Mouse (Mus musculus): ENCODE data around the gene Fermt3.

Fermt3 gene

DNA sequence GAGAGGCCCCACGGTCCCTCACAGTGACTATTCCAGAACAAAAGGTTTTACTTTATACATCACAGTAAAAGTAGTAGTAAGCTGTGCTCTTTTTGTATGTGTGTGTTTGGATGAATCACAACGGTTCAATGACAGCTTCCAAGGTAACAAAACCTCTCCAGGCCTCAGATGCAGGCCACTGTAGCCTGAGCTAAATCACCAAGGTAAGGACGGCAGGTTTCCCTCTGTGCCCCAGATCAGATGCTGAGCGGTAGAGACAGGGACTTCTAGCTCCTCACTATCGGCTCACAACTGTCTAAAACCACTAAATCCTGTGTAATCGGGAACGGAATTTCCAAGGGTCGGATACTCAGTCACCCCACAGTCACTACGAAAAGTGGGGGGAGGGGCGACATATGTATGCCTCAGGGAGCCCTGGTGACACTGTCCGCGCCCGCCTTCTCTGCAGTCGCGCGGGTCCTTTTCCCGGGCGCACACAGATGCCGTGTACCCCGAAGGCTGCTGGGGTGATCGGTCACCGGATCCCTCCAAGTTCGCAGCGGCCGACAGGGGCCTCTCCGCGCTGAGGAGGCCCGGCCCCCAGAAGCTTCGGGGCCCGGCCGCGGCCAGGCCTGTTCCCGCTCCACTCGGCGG, 19.9 kb upstream of the Fermt3 start:
- DNase-seq: peak; percentile 82 to 86

DNA sequence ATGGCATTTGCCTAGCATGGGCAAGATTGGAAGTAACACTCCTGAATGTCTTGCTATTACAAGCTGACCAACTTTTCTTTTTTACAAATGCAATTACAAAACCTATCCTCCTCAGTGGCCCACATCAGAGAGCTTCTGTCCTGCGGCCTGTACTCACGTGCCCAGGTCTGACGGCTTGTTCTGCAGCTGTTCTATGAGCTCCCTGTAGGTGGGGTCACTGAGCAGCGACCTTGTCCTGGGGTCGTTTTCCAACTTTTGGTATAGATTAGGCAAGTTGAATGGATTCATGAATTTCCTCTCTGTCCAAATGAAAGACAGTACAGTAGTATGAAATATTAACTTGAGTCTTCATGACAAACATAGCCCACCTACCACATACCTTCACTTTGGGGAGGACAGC, 14.7 kb upstream of the Fermt3 start:
- DNase-seq: no peak

DNA sequence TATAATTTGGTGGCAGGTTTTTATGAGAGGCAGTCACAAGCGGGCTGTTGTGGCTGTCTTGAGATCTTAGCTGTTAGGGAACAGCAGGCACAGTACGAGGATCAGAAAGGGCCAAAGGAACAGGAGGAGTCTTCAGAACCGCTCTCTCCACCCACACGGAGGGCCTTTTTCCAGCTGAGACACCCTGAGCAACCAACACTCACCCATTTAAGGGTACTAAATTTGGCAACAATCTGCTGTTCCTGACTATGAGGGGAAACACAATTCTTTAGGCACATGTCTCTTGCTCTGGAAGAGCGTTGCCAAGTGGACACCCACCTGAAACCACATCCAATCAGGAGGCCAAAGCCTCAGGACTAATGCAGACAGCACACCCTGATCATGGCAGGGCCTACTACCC, 10.3 kb upstream of the Fermt3 start:
- no peak for DNase-seq

DNA sequence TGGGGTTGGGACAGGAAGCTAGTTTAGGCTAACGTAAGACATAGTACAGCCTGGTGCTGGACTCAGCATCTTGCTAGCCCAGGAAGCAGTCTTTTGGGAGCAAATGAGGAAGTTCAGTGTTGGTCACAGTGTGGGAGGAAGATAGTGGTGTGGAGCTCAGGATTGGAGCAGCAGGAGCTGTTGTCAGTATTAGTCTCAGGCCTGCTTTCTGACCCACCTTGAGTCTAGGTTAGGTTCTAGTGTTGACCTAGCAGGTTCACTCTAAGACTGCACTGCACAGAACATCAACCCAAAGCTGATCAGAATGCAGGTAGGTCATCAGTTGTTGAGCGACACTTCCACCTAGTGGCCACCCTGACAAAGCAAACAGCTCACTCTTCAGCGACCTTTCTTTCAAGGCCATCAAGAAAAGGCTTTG, 964 bp upstream of the Fermt3 start:
- DNase-seq: peak; percentile 80 to 83

DNA sequence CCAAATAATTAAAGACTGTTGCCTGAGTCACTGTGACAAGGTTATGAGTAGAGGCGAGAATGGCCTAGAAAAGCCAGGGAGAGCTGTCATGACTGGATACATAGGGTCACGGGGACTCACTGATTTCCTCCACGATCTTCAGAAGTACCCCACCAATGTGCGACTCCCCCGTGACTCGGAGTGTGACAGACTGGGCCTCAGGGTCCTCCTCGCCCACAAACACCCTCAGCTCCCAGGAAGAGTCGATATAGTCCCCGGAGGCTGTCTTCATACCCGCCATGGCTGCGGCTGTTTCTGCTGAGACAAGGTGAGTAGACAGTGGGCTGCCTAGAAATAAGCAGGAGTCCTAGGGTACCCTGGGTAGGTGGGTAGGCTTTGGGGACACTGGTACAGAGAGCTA, 723 bp downstream of the Fermt3 start:
- no peak for DNase-seq

DNA sequence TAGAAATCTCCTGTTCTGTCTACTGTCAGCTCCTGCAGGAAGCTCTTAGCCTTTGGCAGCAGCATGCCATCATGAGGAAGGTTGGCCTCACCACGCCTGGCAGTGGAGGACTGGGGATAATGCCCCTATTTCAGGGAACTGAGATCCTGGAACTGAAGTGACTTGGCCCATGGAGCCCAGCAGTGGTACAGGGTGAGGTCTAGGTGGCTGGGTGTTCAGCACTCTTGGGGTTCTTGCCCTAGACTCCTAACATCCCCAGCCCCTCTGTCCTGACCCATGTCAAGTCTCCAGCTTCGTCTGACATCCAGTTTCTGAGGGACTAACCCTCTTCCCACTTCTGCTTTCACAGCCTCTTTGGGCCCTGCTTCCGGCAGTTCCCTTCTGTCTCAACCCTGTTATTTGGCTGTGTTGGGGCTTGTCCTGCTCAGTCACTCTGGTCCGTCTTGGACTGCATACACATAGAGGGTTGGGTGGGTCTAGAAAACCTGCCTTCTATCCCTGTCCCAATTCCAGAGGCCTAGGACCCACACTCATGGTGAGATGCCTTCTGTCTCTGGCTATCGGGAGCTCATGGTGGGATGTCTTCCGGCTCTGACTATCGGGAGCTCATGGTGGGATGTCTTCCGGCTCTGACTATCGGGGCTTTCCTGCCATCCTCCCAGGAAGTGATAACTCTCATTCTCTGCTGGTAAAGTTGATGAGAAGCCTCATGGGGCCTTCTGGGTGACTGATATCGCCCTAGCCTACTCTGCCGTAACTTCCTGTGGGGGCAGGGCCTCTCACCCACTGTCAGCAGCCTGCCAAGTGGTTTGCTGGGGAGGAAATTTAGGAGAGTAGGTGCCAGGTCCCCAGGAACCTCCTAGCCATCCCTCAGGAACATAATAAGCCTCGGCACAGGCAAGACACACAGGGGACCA, 1.5 kb downstream of the Fermt3 start:
- no peak for DNase-seq

DNA sequence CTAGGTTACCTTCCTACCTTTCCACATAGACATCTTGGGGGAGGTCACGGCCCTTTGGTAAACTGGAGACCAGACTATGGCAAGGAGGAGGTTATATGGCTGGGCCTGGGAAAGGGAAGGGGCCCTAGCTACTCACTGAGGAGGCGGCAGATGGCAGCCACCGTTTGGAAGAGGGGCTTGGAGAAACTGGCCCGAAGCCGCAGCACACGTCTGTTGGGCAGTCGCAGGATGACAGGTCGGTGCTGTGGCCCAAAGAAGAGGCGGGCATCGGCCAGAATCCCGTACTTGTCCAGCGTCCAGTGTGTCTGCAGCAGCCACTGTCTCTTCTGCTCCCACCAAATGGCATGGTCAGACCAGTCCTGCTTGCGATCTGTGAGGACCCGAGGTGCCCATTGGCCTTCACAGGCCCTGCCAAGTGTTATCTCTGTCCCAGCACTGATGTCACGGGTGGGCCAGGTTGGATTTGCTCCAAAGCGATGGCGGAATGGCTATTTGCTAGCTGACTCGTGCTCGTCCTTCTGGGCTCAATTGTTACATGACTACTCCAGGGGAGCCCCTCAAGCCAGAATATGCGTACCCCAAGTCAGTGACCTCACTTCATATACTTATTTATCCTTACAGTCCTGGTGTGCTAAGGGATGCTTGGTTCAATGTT, 4.7 kb downstream of the Fermt3 start:
- DNase-seq: peak; percentile 83

DNA sequence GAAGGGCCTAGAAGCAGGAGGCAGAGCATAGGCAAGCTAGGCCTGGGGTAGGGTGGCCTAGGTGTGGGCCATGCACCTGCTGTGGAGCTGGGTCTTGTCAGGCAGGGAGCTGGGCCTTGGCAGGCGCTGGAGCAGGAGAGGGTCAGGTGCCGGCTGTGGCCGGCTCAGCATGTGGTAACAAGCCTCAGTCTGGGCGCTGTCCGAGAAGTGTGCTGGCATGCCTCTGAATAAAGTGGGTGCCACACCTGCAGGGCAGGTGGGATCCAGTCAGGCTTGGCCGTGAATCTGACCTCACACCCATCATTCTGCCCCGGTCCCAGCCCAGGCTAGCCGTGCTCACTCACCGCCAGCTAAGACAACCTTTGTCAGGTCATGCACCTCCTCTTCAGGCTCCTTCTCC, 5.3 kb downstream of the Fermt3 start:
- no peak for DNase-seq

DNA sequence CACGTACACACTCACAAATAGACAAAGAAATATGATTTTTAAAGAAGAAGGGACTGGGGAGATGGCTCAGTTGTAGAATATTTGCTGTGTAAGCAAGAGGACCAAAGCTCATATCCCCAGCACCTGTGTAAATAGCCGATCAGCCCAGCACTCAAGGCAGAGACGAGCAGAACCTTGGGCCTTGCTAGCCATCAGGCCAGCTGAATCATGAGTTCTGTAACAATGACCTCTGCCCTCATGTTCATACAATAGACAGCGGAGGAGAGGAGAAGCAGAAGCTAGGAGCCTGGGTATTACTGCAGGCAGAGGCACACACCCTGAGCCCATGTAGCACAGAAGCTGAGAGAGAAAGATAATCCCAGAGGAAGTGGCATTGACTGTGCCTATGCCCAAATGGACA, 6.8 kb downstream of the Fermt3 start:
- DNase-seq: no peak

DNA sequence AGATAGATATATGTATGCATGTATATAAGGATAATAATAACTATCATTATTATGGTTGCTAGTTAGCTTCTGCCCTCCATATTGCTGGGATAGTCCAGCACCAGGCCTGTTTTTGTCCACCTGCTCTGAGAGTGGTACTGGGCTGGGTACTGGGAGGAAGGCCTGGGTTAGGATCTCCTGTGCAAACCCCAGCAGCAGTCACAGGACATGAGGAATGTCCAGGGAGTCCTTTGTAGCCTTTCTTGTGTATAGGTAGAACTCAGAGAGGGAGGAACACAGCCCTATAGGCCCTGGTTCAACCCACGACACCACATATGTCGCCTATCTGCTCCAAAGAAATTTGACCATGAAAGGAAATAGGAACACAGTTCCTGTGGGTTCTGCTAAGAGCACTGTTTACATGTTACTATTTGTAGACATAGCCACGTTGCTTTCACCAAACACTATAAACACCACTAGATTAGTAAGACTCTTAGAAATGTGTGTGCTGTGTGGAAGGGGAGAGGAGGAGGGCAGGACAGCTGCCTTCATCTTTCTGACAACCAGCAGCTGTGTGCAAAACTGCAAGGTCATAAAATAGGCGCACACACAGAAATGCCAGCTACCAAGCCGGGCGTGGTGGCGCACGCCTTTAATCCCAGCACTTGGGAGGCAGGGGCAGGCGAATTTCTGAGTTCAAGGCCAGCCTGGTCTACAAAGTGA, 12.2 kb downstream of the Fermt3 start:
- no peak for DNase-seq

DNA sequence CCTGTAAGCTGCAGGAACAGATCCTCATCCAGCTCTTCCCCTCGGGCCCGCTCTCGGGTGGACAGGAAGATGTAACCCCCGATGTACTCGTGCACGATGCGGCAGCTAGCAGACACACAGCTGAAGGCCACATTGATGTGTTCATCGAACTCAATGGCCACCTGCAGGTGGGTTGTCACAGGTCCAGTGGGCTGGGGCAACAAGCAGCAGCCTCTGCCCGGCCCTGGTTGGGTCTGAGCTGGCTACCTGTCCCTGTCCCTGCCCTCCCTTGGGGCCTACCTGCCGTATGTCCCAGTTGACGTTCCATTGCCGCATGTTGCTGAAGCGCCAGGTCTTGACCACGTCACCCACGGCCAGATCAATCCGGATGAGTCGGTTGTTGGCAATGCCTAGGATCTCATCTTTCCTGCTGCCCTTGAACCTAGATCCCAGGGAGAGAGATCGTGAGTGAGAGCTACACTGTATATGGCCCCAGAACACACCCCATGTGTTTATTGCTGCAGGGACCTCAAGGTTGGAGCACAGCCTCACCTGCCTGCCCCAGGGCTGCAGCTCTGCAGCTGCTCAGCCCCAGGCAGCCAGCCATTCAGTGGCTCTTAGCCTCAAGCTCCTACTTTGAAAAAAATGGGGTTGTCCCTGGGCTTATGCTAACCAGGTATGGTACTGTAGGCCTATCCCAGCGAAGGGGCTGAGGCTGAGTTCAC, 19.8 kb downstream of the Fermt3 start:
- DNase-seq: no peak

DNA sequence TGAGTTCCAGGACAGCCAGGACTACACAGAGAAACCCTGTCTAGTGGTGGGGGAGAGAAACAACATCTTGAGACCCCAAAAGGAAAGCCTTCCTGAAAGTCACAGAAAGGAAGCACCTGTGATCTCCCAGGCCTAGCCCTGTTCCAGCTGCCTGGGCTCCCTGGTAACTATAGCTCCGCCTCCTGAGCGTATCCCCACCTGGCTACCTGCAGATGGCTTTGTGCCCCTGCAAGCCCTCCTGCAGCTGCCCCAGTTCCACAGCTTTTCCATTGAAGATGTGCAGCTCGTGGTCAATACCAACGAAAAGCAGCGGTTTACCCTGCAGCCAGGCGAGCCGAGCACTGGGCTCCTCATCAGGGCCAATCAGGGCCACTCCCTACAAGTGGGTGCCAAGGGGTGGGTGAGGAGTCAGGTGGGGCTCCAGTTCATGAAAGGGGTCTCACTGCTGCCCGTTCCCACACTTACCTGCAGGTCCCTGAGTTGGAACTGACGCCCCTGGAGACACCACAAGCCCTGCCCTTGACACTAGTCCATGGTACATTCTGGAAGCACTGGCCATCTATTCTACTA, 21.5 kb downstream of the Fermt3 start:
- no peak for DNase-seq

DNA sequence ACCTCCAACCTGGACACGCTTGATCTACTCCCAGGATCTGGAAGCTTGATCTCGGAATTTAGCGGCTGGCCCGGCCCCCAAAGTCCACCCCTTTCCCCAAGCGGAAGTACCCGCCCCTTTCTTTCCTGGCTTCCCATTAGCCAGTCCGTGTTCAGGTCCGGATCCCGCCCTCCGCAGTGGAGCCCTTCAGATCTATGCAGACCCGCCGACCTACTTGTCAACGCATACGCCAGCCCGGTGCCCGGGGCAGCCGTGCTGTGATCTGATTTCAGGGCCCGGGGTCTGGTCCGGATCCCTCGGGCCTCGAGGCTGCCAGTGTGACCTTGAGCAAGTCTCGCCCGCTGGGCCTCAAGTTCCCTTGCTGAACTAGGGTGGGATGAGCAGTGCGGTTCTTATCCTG, 23.3 kb downstream of the Fermt3 start, which contains the start of the genes Nudt22 and Trpt1:
Gene Nudt22, minus strand, starts transcription at position 112 of the 400 bp plus-strand sequence.
Gene Trpt1, plus strand, starts transcription at position 126 of the 400 bp plus-strand sequence.
- peak; percentile 92 to 93 for DNase-seq

DNA sequence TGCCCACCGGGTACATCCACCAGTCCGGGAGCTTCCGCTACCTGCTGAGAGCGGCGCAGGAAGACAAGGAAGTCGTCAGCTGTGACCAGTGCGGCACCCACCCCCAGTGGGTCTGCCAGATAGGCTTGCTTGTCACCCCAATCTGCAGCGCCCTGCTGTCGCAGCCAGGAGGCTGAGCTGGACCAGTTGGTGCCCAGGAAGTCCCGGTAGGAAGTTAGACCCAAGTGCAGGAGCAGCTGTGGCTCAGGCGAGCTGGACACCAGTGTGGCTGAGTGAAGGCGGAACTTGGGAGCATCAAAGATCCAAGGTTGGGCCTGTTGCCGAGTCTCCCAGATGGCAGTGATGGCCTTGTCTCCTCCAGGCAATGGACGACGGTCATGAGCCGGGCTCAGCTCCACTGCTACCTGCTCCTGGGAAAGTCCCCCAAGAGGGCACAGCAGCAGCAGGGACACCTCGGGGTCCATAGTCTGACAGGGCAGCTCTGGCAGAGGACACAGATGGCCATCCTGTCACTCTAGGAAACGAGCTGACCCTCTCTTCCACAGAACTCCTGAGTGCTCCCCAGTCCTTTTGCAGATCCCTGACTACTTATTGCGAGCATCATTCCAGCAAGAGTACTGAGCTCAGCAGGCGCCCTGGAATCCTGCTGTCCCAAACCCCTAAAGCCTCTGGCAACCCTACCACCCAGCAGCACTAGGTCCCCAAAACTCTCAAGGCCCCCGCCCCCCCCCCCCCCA, 23.8 kb downstream of the Fermt3 start:
- peak; percentile 78 to 80 for DNase-seq

DNA sequence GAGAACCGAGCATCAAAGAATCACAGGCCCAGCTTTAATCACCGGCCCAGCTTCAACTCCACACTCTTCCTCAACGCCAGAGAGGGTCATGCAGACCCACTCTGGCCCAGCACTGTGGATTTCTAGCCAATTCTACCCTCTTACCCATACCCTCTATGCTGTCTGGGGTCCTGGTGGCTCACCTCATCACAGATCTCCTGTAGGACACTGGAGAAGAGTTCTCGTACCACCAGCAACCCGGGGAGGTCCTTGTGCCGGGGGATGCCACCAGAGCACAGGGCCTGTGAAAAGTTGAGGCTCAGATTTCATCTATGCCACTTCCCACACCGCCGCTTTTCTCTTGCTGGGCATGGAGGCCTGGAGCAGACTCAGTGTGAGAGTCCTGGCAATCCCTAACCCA, 24.8 kb downstream of the Fermt3 start:
- no peak for DNase-seq

DNA sequence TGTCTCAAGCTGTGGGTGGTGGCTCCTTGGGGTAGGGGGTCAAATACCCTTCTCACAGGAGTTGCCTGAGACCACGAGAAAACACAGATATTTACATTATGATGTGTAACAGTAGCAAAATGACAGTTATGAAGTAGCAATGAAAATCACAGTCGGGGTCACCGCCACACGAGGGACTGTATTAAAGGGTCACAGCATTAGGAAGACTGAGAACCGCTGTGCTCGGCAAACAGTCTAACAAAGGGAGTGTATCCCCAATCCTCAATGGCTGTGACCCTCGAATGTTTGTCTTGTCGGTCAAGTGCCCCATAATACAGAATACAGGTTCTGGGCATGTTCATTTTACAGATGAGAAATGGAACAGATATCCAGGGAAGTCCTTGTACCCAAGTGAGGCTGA, 25.3 kb downstream of the Fermt3 start:
- no peak for DNase-seq

DNA sequence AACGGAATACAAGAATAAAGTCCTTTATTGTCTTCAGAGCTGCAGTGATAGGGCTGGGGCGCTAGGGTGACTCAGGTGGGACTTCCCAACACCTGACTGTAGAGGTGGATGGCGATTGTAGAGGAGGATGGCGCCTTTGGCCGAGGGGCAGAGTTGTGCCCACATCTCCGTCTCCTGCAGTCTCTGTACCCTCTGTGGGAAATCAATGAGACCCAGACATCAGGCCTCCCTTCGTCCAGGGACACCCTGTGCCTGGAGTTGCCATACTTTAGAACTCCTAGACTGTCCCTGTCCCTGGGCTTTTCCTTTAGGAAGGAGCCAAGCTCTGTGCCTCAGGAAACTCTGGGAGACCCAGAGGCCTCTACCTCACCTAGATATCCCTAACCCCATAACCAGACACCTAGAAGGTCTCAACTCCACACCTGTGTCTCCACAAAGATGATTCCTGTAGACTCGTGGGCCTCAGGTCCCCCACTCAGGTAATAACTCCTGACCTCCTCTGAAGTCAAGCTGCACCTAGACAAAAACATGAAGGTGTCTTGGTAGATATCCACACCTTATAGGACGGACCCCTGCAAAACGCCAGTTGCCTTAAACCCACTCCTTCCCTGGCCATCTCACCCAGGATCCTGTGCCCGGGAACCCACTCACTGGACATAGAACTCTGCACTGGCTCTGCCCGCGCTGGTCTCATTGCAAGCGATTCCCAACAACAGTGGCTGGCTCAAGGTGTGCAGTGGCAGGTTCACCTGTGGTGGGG, 26.1 kb downstream of the Fermt3 start:
- DNase-seq: no peak

DNA sequence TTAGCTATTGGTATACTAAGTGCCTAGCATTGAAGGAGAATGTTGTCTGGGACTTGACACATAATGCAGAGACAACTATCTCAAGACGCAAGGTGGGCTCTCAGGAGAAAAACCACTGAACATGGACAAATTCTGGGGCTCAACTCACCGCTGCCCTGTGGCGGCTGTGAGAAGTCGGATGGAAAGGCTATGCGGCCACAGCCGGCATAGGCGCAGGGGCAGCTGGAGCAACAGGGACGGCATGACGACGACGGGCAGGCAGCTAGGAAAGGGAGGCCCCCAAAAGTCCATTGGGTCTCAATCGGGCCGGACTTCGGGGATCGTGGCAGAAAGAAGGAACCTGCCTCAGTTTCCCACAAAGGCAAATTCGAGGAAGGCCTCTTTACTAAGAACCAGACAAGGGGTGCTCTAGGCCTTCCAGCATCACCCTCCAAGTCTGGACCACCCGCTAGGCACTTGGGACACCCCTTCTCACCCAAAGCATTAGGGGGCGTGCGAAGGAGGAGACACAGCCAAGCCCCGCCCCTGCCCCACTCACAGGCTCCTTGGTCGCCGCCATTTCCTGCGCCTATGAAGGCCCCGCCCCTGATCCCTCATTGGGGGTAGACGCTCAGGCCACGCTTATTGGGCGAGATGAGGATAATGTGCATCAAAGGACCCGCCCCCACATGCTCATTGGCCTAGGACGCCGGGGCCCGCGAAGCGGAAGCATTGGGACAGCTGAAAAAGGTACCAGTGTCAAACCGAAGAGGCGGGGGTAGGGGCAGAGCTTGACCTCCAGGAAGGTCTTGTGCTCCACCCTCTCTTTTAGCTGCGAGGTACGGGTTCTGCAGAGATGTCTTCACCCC, 27.0 kb downstream of the Fermt3 start, which contains the start of gene Dnajc4:
Gene Dnajc4, minus strand, starts transcription at position 562 of the 848 bp plus-strand sequence.
- DNase-seq: peak; percentile 98 to 99

DNA sequence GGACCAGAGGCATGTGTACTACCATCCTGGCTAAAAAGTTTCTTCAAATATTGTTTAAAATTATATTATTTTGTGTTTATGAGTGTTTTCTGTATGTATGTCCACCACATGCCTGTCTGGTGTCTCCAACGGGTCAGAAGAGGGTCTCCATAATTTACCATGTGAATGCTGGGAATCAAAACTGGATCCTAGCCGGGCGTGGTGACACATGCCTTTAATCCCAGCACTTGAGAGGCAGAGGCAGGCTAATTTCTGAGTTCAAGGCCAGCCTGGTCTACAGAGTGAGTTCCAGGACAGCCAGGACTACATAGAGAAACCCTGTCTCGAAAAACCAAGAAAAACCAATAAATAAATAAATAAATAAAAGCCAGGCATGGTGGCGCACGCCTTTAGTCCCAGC, 28.1 kb downstream of the Fermt3 start:
- peak in 1 of 2 experiments; percentile 4 for DNase-seq
